ENCODE assay signal across 15 mouse cellular contexts in genomic region chr4:87737201-87737806, GRCm38 (mm10).
A peak's percentile ranks its signal among the peaks of the same experiment; 100 is the strongest.
DNase-seq lines count a peak whose midpoint lies in the region; ATAC-seq and TF ChIP-seq lines count a peak whose summit lies in the region.
"Had no signal": no experiment of that assay in that cellular context is flagged by ENCODE, and none has a peak within 500 bp of the region (broad histone marks: within the 10 kb centered on the region; RNA-seq: fewer than 3 reads in every experiment).

No protein-coding gene starts in this region.

- H3K27me3 ChIP-seq in kidney, embryonic 14.5 days (ENCODE audit: control insufficient read depth, insufficient read depth, low read length): no peaks in the 10 kb centered on the region
- no peaks in the 10 kb centered on the region for H3K27me3 ChIP-seq in kidney, adult 2 months (replicated peaks; ENCODE audit: control insufficient read depth, insufficient read depth, low read length)
- H3K27me3 ChIP-seq in heart, embryonic 16.5 days (ENCODE audit: control insufficient read depth, insufficient read depth, low read length): no peaks in the 10 kb centered on the region
- H3K27me3 ChIP-seq in intestine, embryonic 16.5 days (replicated peaks; ENCODE audit: control insufficient read depth, insufficient read depth, low read length): no peaks in the 10 kb centered on the region
- H3K27me3 ChIP-seq: midbrain, embryonic 12.5 days had no signal

- H3K4me3 ChIP-seq in kidney, embryonic 14.5 days (ENCODE audit: low read length): no peak overlapping the region
- no peak overlapping the region for H3K4me3 ChIP-seq in kidney, adult 2 months (ENCODE audit: insufficient read depth, low read depth, low read length)
- H3K4me3 ChIP-seq in heart, embryonic 16.5 days (ENCODE audit: low read length): no peak overlapping the region
- H3K4me3 ChIP-seq in intestine, embryonic 16.5 days (ENCODE audit: low read length): no peak overlapping the region
- H3K4me3 ChIP-seq: embryonic facial prominence, embryonic 10.5 days; midbrain, embryonic 12.5 days had no signal

- 0 out of 2 replicates have a peak, but pooled peaks cover 3% of the 10 kb centered on the region for H3K4me1 ChIP-seq in kidney, embryonic 14.5 days (ENCODE audit: control insufficient read depth, insufficient read depth, low read length)
- H3K4me1 ChIP-seq in kidney, adult 2 months (ENCODE audit: control insufficient read depth, insufficient read depth, low read length): no peaks in the 10 kb centered on the region
- peaks cover 4% of the 10 kb centered on the region; the same call in 1 of the 2 replicates for H3K4me1 ChIP-seq in heart, embryonic 16.5 days (ENCODE audit: control insufficient read depth, insufficient read depth, low read length)
- no peaks in the 10 kb centered on the region for H3K4me1 ChIP-seq in intestine, embryonic 16.5 days (ENCODE audit: control insufficient read depth, insufficient read depth, low read length)

- no peak overlapping the region for H3K27ac ChIP-seq in kidney, embryonic 14.5 days (ENCODE audit: low read depth, low read length)
- H3K27ac ChIP-seq in kidney, adult 2 months (ENCODE audit: insufficient read depth, low read depth, low read length): no peak overlapping the region
- H3K27ac ChIP-seq in heart, embryonic 16.5 days (ENCODE audit: low read length): no peak overlapping the region
- H3K27ac ChIP-seq in intestine, embryonic 16.5 days (ENCODE audit: low read length): no peak overlapping the region
- H3K27ac ChIP-seq: embryonic facial prominence, embryonic 10.5 days; hindbrain, embryonic 14.5 days; midbrain, embryonic 12.5 days had no signal

- no peaks in the 10 kb centered on the region; the same call in 1 of the 2 replicates for H3K9me3 ChIP-seq in kidney, embryonic 14.5 days (ENCODE audit: control insufficient read depth, low read length)
- no peaks in the 10 kb centered on the region for H3K9me3 ChIP-seq in heart, embryonic 16.5 days (replicated peaks; ENCODE audit: control insufficient read depth, low read length)
- H3K9me3 ChIP-seq in intestine, embryonic 16.5 days (ENCODE audit: control insufficient read depth, low read length): no peaks in the 10 kb centered on the region
- H3K9me3 ChIP-seq: embryonic facial prominence, embryonic 10.5 days had no signal

- DNase-seq in kidney, adult 2 months: no peak
- DNase-seq in NIH3T3 (ENCODE audit: low read depth): peak; percentile 8
- peak; percentile 59 for DNase-seq in lung, postnatal 10 days
- DNase-seq in layer of hippocampus, postnatal 36 days: no peak
- no peak for DNase-seq in gastrocnemius, postnatal 36 days
- DNase-seq: cerebellum, adult 8-10 months; kidney, adult 11 months; liver, postnatal 0 days; right cerebral cortex, postnatal 25 days had no signal

- WGBS in kidney, embryonic 14.5 days: 72% methylated on average over 6 of the region's 6 CpGs
- WGBS in kidney, adult 2 months: 85% methylated on average over 6 of the region's 6 CpGs
- 70% methylated on average over 6 of the region's 6 CpGs for WGBS in heart, embryonic 16.5 days
- 78% methylated on average over 6 of the region's 6 CpGs for WGBS in intestine, embryonic 16.5 days

- H3K36me3 ChIP-seq in kidney, embryonic 14.5 days (ENCODE audit: control insufficient read depth, insufficient read depth, low read length): no peaks in the 10 kb centered on the region
- H3K36me3 ChIP-seq in kidney, adult 2 months (ENCODE audit: control insufficient read depth, insufficient read depth, low read length): no peaks in the 10 kb centered on the region
- H3K36me3 ChIP-seq in heart, embryonic 16.5 days (ENCODE audit: control insufficient read depth, insufficient read depth): no peaks in the 10 kb centered on the region
- H3K36me3 ChIP-seq in intestine, embryonic 16.5 days (ENCODE audit: control insufficient read depth, insufficient read depth, low read length): no peaks in the 10 kb centered on the region
- H3K36me3 ChIP-seq: embryonic facial prominence, embryonic 10.5 days; midbrain, embryonic 12.5 days had no signal

- TF ChIP-seq POLR2A in kidney, adult 2 months (IDR thresholded peaks at IDR 0.05; ENCODE audit: low read depth, low read length): no peak

- no peak for TF ChIP-seq CTCF in kidney, adult 2 months (conservative IDR thresholded peaks at IDR 0.05; ENCODE audit: insufficient read depth, insufficient read length, low read depth, low read length)

- no peak overlapping the region for H3K4me2 ChIP-seq in kidney, embryonic 14.5 days (replicated peaks; ENCODE audit: low read depth, low read length)
- H3K4me2 ChIP-seq in heart, embryonic 16.5 days (ENCODE audit: low read depth, low read length): no peak overlapping the region
- no peak overlapping the region for H3K4me2 ChIP-seq in intestine, embryonic 16.5 days (ENCODE audit: low read depth, low read length)
- H3K4me2 ChIP-seq: hindbrain, embryonic 14.5 days; midbrain, embryonic 12.5 days had no signal

- ATAC-seq in kidney, embryonic 14.5 days (ENCODE audit: low FRiP score, low TSS enrichment): peak; percentile 52; the same call in 1 of the 2 replicates
- peak; percentile 37; the same call in 1 of the 2 replicates for ATAC-seq in heart, embryonic 16.5 days (replicated peaks; ENCODE audit: extremely low read depth, insufficient read depth, low FRiP score)
- no peak for ATAC-seq in intestine, embryonic 16.5 days
- ATAC-seq: liver, postnatal 0 days had no signal

- no peak overlapping the region for H3K9ac ChIP-seq in kidney, embryonic 14.5 days (ENCODE audit: low read depth, low read length)
- no peak overlapping the region for H3K9ac ChIP-seq in heart, embryonic 16.5 days (ENCODE audit: low read length)
- no peak overlapping the region for H3K9ac ChIP-seq in intestine, embryonic 16.5 days (ENCODE audit: low read depth, low read length)
- H3K9ac ChIP-seq: hindbrain, embryonic 14.5 days; liver, postnatal 0 days; midbrain, embryonic 12.5 days had no signal

- intact Hi-C loops in gastrocnemius, postnatal 36 days (cut with DNase I): no loop called here

Comparison
In these comparisons a context has a peak if more than half of its experiments do, and no peak if none do; other contexts are left out.
1. DNase-seq: peak in NIH3T3 (single experiment) and lung, postnatal 10 days (single experiment); none in kidney, adult 2 months (single experiment), layer of hippocampus, postnatal 36 days (0 of 2) and gastrocnemius, postnatal 36 days (0 of 2).